Mouse (Mus musculus) heart, adult 2 months (tissue): ENCODE results near the gene Tcte2.

Source experiments
- CTCF ChIP-seq: fragments of 200-600 bp; IDR thresholded peaks from 2 replicates; pipeline ENCODE4 v1.8.1; 2022; ENCODE audit warnings: antibody characterized with exemption, mild to moderate bottlenecking, moderate library complexity
- EP300 ChIP-seq: fragments of 200-500 bp; IDR thresholded peaks from 2 replicates; pipeline ENCODE4 v1.6.1; 2011; ENCODE audit warnings: low read depth, low read length, control low read depth; ENCODE audit not compliant: insufficient read depth
- POLR2A ChIP-seq: fragments of 200-500 bp; IDR thresholded peaks from 2 replicates; pipeline ENCODE4 v1.6.1; 2011; ENCODE audit warnings: mild to moderate bottlenecking, low read depth, low read length, control low read depth; ENCODE audit not compliant: insufficient read depth

GRCm38 (mm10) chr17:13735057-13735456 lies 26.6 kb downstream of the Tcte2 start:
- TF ChIP-seq CTCF (no peak), POLR2A (no peak), EP300 (no peak)
